Mouse (Mus musculus): ENCODE measurements at regions not wholly inside any gene's neighbourhood (a gene's known extent, or its start where the extent isn't known, plus 50 kb on each side); places are given as distances from the start of the nearest gene placed in this dataset.

DNA sequence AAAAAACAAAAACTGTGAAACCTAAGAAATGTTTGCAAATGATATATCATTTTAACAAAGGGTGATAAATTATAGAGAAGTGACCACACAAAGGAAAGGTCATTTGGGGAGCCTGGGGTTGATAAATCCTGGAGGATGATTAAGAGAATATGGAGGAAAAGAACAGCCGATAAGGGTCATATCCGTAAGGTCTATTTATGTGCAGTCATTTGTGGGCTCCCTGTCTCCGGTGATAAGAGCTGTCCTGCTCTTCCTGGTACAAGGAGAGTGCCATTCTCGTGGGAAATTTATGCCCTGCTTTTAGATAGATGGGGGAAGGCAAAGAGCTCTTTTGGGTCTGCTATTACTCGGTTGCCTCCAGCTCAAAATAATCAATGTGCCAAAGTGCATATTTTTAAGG, 175.9 kb upstream of the Jarid2 start:
- DNase-seq (ENCODE audit: low spot score in 2 of 2), result no peak

DNA sequence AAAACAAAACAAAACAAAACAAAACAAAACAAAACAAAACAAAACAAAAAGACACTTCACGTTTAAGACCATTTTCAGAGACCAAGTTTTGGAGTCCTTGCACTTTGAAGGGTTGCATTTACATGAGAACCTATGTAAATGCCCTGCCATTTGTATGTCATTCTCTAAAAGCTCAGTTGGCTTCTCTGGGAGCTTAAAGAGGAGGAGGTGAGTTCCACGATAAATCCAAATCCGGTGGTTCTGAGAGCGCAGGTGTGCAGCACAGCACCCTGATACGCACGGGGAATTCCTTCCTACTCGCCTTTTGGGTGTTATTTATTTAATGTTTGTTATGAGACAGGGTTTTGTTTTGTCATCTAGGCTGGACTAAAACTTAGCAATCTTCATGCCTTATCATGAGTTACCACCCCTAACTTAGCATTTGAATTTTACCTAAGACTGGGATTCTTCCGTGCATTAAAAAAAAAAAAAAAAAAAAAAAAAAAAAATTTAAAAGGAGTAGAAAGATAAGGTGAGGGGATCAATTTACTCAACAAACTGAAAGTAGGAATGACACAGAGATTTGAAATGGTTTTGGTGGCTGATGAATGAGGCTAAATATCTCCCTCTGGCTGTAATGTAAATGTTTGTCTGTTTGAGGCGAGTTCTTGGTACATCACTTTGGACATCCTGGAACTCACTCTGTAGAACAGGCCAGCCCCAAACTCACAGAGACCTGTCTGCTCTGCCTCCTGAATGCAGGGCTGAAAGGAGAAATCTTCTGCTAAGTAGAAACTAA, 174.4 kb upstream of the Jarid2 start:
- no peak for DNase-seq (ENCODE audit: low spot score in 2 of 2)

DNA sequence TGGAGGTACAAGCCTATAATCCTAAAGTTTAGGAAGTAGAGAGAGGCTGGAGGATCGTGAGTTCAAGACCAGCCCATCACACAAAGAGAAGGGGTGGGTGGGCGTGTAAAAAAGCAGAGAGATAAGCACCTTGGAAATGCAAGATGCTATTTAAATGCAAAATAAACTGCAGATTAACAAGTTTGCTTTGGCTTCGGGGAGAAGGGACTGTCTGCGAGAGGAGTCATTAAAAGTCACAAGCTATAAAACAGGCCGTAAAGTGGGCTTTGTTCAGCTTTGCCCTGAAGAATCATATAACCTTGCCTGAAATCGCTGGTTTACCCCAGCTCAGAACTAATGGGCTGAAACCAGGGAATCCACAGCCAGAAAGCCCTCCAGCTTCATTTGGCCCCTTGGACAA, 173.3 kb upstream of the Jarid2 start:
- no peak for DNase-seq (ENCODE audit: low spot score in 2 of 2)

DNA sequence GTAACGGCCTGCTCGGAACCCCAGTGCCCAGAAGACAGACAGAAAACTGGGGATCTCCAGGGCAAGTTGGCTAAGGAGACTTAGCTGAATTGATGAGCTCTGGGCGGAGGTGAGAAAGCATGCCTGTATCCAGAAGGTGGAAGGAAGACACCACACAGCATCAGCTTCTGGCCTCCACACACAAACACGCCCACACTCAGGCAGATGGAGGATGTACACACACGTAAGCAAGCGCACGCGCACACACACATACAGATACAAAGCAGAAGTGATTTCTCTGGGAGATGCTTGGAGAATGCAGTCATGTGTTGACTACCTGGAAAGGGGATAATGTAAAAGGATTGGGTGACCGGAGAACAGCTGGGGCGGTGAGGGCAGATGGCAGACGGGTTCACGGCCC, 171.2 kb upstream of the Jarid2 start:
- DNase-seq (ENCODE audit: low spot score in 2 of 2), result no peak

DNA sequence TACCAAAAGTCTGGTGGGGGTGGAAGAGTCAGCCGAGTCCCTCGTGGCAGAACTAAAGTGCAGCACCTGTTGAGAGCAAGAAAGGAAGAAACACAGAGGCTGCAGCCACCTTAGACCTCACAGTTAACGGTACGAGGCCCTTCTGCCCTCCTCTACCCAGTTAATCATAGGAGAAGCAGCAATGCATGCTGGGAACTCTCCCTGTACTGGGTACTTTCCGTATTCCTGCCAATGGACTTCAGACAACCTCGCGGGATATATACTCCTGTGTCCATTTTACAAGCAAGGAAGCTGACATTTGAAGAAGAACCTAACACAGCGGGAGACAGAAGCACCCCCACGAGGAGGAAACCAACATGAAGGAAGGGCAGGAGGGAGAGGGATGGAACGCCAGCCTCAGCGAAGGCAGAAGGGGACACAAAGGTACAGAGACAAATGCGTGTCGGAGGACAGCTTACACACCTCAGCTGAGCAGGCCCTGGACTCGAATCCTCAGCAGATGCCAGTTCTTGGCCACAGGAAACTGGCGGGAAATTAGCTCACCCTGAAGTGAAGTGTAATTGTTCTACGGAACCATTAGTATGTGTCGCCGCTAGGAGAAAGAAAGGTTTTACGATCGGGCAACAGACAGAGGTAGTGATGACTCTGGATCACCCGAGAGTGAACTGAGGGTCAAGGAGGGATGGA, 170.6 kb upstream of the Jarid2 start:
- DNase-seq (ENCODE audit: low spot score in 2 of 2), result no peak

DNA sequence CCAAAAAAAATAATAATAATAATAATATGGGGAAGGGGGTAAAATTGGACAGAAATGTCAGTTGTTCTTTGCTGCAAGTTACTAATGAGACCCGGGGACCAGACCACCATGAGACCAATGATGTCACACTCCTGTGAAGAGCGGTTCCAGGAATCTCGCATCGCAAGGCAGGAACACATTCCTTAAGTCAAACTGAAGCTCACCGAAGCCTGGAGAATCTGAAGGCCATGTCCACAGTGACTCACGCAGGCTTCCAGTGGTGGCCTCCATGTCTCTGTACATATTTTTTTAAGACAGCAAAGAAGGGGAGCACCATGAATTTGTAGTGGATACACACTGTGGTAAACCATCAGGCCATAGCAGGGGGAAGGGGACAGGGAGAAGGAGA, 170.1 kb upstream of the Jarid2 start:
- DNase-seq (ENCODE audit: low spot score in 2 of 2), result no peak

DNA sequence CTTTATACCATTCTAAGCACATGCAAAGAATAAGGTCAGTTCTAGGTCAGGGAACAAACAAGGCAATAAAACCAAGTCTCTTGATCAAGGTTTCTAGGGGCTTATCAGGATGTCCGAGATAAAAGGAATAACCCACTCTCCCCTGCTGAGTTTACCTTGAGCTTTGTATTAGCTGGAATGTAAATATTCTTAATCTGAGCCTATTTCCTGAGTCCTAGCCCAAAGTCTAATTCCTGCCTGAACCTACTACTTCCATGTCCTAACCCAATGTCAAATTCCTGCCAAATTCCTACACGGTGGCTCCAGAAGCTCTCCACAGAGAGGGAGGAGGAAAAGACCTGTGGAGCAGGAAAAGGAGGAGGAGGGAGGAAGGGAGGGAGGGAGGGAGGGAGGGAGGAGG, 169.6 kb upstream of the Jarid2 start:
- DNase-seq (ENCODE audit: low spot score in 2 of 2), result no peak

DNA sequence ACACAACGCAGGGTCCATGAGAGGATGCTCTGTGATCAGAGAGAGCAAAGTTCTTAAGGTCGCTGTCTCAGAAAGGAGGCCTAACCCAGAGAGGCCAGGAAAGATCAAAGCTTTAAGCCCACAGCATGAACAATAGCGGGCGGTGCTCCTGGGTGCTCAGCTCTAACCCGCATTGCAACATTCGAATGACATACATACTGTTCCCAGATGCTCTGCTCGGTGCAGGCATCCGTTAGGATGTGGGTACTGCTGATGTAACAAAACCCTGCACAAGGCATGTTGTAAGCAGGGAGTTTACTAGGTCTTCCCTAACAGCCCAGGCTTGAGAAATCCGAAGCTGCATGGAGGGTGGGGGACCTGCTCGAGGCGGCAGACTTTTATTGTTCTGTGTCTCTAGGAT, 164.6 kb upstream of the Jarid2 start:
- no peak for DNase-seq (ENCODE audit: low spot score in 2 of 2)

DNA sequence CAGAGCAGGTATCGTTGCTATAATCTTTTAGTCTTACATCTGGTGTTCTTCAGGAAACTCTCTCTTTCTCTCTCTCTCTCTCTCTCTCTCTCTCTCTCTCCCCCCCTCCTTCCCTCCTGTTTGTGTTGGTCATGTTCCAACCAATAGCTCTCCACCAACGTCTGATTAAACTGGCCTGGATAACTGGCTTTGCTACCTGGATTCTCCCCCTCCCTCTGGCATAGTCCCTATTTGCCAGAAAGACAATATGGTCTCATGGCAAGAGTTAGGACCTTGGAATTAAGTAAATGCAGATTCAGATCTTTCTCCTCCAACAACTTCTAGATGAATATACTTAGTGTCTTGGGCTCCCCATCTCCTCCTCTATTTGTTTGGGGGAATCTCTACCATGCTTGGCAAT, 161.6 kb upstream of the Jarid2 start:
- no peak for DNase-seq (ENCODE audit: low spot score in 2 of 2)

DNA sequence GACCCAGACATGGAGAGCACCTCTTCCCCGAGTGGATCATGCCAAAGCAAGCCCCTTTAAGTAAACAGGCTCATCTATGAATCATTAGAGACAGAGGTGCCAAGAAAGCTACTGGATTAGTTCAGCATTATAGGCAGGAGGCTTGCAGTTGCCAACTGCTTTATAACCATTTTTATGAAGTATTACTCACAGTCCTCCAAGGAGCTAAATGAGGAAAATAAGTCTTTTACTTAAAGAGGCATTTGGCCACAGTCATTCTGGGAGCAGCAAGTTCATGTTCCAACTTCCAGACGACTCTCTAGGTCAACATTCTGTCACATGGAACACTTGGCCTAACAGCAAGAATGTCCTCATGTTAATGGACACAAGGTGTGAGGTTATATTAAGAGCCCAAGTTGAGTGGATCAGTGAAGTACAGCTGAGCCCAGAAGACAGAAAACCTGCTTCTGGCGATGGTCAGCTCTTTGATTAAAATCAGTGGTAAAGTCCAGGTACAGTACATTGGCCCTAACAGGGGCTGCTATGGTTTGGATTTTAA, 160.0 kb upstream of the Jarid2 start:
- DNase-seq (ENCODE audit: low spot score in 2 of 2), result no peak

DNA sequence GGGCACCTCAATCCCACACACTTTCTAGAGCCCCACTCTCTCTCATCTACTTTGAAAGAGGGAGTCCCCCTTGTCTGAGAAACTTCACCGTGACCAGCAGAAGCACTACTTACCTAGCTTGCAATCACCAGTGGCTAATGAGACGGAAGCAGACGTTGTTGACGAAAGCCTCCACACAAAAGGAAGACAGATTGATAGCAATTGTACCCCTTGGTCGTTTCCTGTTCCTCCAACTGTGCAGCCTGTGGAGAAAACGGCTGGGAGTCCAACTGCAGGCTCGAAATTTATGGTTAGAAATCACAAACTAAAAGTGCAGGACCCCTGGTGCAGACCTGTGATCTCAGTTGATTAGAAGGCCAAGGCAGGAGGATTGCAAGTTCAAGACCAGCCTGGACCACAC, 155.8 kb upstream of the Jarid2 start:
- no peak for DNase-seq (ENCODE audit: low spot score in 2 of 2)

DNA sequence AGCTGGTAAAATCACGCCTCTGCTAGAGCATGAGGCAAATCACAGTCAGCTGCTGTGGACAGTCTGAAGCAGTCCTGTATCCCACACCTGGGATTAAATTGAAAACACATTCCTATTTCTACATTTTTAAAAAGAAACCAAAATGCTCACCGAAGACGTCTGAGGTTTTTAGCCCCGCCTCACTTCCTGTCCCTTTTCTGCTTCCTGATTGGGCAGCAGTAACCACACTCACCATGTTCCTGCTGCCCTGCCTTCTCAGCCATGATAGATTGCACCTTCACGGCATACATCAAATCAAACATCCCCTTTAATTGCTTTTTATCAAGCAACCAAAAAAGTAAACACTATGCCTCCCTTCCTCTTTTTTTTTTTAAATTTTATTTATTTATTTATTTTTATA, 150.1 kb upstream of the Jarid2 start:
- DNase-seq (ENCODE audit: low spot score in 2 of 2), result no peak

DNA sequence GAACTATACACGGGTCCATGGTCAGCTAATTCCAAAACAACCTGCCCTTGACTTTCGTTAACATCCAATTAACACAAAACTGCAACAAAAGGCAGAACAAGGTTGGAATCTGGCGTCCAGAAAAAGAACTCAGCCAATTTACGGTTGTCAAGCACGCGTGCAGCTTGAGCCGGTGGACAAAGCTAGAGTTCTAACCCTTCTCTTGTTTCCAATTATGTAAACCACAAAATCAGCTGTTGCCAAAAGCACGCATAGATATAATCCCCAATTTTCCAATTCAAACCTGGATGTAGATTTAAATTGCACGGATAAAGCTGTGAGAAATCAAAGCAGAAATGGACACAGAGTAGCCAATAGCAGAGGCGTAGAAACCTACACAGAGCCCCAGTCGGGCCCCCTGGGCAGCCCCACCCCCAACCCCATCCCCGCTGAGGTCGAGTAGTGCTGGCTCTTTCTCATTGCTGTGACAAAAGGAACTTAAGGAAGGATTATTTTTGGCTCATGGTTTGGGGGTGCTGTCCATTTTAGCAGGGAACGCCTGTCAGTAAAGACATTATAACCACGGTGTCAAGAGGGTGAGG, 149.0 kb upstream of the Jarid2 start:
- DNase-seq (ENCODE audit: low spot score in 2 of 2), result no peak

DNA sequence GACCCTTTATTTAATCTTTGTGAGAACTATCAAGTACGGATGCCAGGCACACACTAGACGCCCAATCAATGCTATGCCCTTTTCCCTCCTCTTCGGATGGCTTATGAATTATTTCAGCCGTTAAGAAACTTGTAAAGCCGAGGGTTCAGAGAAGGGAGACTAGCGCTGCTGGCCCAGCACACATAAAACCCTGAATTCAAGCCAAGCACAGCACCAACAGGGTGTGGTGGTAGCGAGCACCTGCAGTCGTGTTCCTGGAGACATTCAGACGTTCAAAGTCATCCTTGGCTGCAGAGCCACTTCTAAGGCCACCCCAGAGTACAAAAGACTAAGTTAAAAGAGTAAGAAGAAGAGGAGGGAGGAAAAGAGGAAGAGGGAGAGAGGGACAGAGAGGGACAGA, 148.5 kb upstream of the Jarid2 start:
- no peak for DNase-seq (ENCODE audit: low spot score in 2 of 2)

DNA sequence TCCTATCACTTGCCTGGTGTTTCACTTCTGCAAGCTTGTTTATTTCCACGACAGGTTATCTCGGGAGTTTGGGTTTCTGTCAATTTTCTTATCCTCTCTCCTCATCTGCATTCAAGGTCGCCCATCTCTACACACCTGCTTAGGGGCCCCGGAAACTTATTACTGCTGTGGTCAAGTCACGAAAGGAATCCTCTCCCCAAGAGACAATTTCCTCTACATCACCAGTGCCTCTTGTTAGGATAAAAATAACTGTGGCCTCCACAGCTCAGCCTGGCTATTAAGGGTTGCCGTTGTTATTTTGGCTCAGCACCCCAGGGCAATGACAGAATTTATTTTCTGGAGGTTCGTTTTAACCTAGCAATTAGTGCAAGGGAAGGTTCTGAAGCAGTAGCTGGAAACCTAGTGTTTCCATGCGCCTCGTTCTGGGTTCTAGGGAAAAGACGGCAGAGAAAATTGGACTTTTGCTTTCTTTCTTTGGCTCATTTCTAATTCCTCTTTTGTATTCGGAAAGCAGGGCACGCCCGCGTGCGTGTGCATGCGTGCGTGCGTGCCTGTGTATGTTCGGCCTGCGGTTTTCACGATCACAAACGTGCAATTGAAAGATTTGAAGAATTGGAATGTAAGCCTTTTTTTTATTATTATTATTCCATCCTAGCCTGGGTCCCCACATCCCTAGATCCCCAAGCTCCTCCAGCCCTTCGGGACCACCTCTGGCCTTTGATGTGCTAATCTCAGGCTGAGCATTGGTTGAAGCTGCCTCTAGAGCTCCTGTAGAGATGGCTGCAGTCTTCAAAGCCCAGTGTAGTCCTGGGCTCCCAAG, 147.1 kb upstream of the Jarid2 start:
- no peak for DNase-seq (ENCODE audit: low spot score in 2 of 2)

DNA sequence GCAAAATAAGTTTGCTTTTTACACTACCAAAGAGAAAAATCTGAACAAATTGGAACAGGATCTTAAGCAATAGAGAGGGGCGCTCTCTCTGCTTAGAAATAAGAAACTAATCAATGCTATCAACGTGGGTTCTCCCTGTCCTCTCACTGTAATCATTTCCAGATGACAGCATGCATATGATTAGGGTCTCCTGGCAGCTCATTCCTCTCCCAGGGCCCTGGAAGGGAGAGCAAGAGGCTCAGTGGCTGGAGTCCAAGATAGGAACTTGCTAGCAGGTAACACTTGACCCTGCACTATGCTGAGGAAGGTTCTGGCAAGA, 146.5 kb upstream of the Jarid2 start:
- DNase-seq (ENCODE audit: low spot score in 2 of 2), result no peak

DNA sequence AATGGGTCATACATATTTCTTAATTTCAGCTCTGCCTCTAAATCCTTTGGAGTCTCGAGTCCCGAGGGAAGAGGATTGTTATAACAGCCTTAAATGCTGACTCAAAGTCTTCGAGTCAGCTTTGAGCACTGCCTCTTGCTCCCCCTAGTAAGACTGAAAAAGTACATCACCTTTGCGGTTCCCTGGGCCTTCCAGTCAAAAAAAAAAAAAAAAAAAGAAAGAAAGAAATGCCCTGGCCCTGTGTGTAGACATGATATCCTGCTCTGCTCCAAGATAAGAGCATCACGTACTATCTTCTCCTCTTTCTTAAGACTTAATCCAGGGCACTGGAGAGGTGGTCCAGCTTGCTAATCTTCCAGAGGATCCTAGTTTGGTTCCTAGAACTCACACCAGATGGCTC, 145.7 kb upstream of the Jarid2 start:
- DNase-seq (ENCODE audit: low spot score in 2 of 2), result no peak

DNA sequence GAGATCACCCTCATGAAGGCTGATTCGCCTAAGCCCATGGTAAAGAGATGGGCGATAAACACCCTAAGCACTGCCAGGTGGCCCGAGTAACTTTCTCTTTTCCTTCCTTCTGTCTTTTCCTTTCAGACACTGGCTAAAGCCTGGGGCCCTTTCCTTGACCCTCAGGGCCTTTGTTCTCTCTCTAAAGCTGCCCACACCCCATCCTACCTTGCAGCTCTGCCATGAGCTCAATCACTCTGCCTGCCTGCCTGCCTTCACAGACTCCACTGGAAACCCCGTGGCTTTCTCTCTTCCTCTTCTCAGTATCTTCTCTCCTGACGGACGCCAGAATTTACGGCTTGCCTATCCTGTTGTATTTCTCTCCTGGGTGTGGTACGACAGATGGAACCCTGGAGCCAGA, 145.1 kb upstream of the Jarid2 start:
- no peak for DNase-seq (ENCODE audit: low spot score in 2 of 2)

DNA sequence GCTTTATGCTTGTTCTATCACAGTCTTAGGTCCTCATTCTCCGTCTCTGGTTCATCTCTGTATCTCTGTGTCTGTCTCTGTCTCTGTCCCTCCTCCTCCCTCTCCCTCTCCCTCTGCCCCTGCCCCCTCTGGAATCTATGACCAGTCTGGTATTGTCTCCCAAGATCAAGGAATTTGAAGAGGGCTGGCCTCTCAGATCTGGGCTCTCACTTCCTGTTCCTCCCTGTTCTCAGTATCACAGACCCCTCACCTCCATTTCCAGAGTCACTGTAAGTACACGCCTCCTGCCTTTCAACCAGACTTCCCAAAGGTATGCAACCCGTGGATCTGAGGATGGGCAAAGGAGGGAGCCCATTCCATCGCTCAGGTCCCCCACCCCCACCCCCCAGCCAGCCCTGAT, 144.7 kb upstream of the Jarid2 start:
- no peak for DNase-seq (ENCODE audit: low spot score in 2 of 2)

DNA sequence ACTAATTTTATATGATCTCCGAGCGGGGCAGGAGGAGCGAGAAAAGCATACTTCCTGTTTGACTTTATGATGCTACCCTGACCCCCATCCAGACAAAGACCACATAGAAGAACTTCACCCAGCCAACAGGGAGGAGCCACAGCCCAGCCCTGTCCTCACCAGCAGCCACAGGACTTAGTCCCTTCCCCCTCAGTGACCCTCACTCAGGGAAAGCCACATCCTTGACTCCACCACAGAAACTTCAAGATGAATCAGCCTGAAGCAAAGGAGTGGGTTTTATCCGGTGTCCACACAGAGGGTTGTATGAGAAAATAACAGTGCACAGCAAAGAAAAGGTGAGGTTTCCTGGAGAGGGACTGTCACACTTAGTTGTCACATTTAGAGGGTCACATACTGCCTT, 141.4 kb upstream of the Jarid2 start:
- DNase-seq (ENCODE audit: low spot score in 2 of 2), result no peak

DNA sequence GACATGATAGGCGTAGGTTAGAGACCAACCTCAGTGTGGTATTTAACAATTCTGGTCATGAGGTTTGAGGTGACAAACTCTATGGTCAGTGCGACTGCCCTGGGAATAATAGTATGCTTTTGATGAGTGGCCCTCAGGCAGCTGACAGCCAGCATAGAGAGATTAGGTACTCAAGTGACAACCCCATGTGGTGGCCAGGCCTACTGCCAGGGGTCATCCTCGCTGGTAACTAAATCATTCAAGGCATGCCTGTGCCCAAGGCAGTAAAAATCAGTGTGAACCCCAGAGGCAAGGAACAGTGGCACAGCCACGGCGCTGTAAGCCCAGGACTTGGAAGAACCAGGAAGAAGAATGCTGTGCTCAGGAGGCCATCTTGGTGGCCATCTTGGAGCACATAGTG, 134.6 kb upstream of the Jarid2 start:
- DNase-seq (ENCODE audit: low spot score in 2 of 2), result no peak

DNA sequence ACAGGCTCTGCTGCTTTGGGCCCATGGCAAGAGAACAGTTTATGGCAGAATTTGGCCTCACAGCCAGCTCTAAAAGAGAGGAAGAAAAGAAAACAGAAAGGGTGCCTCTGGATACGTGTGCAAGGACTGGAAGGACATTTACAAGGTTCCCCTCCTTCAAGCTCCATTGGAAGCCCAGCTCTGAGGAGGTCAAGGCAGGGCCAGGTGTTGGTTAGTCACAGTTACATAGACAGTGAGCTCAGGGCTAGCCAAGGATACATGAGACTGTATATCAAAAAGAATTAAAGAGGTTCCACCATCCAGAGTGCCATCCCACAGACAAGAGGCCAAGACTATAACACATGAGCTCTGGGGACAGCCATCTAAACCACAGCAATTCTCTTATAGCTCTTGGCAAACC, 131.6 kb upstream of the Jarid2 start:
- no peak for DNase-seq (ENCODE audit: low spot score in 2 of 2)
